Mouse (Mus musculus): Measurements from ENCODE around the gene Lrrc72.

- TF ChIP-seq POLR2A (IDR thresholded peaks at IDR 0.05; ENCODE audit: borderline replicate concordance, low read depth, low read length) (no peak), CTCF (IDR thresholded peaks at IDR 0.05; ENCODE audit: low read depth, low read length) (no peak)
Observed at GRCm38 (mm10) chr12:36291346-36291745, 38.1 kb upstream of the Lrrc72 start.

All from bone marrow macrophage, adult 2 months (primary cell).